Mouse (Mus musculus): ENCODE data around the gene Adam20. TPM values are rescaled to one million over a fixed set of nuclear protein-coding genes. Genes with fewer than 3 reads are reported as not detected.
A peak's percentile ranks its signal among the peaks of the same experiment; 100 is the strongest.
"Not testable (repeated sequence)": the region's sequence is repeated elsewhere in the genome, so short reads cannot be mapped to it uniquely, and the experiment has no call there.

The Adam20 gene
- polyA plus RNA-seq (2012; rRNA removed): not detected in 2 replicates

DNA sequence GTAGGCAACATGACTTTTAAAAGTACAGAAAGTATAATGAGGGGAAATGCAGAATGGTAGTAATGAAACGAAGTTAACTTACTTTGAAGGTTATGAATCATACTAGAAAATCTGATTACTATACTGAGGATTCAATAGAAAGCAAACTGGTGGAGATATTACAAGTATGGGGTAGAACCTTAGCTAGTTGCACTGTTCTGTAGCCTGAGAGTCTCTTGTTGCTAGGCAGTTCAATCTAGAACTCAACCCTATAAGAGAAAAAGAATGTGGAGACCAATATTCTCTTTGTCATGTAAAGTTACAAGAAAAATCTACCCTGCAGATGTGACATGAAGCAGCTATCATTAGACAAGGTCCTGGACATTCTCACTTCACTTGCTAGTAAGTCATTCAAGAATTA lies at the start of gene Adam20:
Adam20 (plus strand) TSS at position 301 of the 400 bp plus-strand sequence.
- H3K36me3 ChIP-seq (ENCODE audit: control insufficient read depth, insufficient read depth, low read length); H3K4me1 ChIP-seq (ENCODE audit: control insufficient read depth, insufficient read depth, insufficient read length, low read length); H3K4me3 ChIP-seq (ENCODE audit: low read depth, low read length); H3K27me3 ChIP-seq (ENCODE audit: control insufficient read depth, insufficient read depth, low read length); H3K27ac ChIP-seq (ENCODE audit: insufficient read depth, low read depth, low read length): not testable (repeated sequence)
- 68% methylated on average over 1 of the region's 1 CpGs for WGBS

DNA sequence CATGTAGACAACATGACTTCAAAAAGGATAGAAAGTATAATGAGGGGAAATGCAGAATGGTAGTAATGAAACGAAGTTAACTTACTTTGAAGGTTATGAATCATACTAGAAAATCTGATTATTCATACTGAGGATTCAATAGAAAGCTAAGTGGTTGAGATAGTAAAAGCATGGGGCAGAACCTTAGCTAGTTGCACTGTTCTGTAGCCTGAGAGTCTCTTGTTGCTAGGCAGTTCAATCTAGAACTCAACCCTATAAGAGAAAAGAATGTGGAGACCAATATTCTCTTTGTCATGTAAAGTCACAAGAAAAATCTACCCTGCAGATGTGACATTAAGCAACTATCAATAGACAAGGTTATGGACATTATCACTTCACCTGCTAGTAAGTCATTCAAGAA lies 41.2 kb upstream of the Adam20 start, which contains the start of gene Adam25:
Adam25 (plus strand) TSS at position 301 of the 400 bp plus-strand sequence.
- not testable (repeated sequence) for H3K4me3 ChIP-seq (ENCODE audit: low read depth, low read length); H3K36me3 ChIP-seq (ENCODE audit: control insufficient read depth, insufficient read depth, low read length); H3K4me1 ChIP-seq (ENCODE audit: control insufficient read depth, insufficient read depth, insufficient read length, low read length); H3K27ac ChIP-seq (ENCODE audit: insufficient read depth, low read depth, low read length); H3K27me3 ChIP-seq (ENCODE audit: control insufficient read depth, insufficient read depth, low read length)
- WGBS: 47% methylated on average over 1 of the region's 1 CpGs

DNA sequence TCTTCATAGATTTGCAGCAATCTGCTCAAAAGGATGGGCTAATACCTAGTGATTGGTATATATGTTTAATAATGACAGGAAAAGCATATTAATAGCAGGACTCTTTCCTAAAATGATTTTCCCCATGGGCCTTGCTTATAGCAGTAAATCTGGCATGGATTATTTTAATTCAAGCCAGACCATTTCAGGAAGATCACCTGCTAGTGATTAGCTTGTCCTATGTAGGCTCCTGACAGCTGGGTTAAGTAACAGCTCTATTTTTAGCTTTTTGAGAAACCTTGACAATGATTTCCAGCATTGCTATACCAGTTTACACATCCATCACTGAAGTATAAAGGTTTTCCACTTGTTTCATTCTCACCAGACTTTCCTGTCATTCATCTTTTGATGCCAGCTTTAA lies 9.8 kb upstream of the Adam20 start:
- Histone ChIP-seq H3K4me3 (ENCODE audit: low read depth, low read length) (no peak overlapping the region), H3K27me3 (ENCODE audit: control insufficient read depth, insufficient read depth, low read length) (no peaks in the 10 kb centered on the region), H3K36me3 (ENCODE audit: control insufficient read depth, insufficient read depth, low read length) (no peaks in the 10 kb centered on the region), H3K4me1 (ENCODE audit: control insufficient read depth, insufficient read depth, insufficient read length, low read length) (no peaks in the 10 kb centered on the region), H3K27ac (ENCODE audit: insufficient read depth, low read depth, low read length) (no peak overlapping the region)
- TF ChIP-seq POLR2A (IDR thresholded peaks at IDR 0.05; ENCODE audit: low read depth, low read length): no peak
- no peak for TF ChIP-seq CTCF (IDR thresholded peaks at IDR 0.05; ENCODE audit: extremely low read depth, insufficient read length, insufficient replicate concordance, low read depth, low read length)

DNA sequence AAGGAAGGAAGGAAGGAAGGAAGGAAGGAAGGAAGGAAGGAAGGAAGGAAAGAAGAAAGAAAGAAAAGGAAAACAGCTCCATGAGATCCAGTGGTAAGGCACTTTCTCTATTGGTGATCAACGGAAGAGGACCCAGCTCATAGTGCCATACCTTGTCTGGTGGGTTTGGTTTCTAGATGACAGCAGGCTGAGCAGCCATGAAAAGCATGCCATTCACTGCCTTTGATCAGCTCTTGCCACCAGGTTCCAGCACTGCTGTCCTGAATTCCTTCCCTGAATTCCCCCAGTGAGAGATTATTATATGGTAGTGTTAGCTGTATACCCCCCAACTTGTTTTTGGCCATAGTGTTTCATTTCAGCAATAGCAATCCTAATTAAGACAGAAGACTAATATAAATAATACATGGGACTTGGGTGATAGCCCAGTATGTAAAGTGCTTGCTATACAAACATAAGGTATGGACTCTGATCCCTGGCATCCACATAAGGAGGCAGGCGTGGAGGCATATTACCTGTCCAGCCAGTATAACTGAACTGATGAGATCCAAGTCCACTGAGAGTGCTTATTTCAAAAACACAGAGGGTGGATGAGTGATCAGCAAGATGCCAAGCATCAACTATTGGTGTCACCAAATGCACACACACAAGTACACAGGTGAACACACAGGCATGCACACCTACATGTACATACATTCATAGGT lies 10.5 kb downstream of the Adam20 start:
- H3K27me3 ChIP-seq (ENCODE audit: control insufficient read depth, insufficient read depth, low read length): no peaks in the 10 kb centered on the region
- H3K4me3 ChIP-seq (ENCODE audit: low read depth, low read length): no peak overlapping the region
- peak overlapping the region; percentile 81 for H3K27ac ChIP-seq (ENCODE audit: insufficient read depth, low read depth, low read length)
- TF ChIP-seq POLR2A (IDR thresholded peaks at IDR 0.05; ENCODE audit: low read depth, low read length): no peak
- no peak for TF ChIP-seq CTCF (IDR thresholded peaks at IDR 0.05; ENCODE audit: extremely low read depth, insufficient read length, insufficient replicate concordance, low read depth, low read length)
- WGBS: 29% methylated on average over 2 of the region's 2 CpGs
- H3K36me3 ChIP-seq (ENCODE audit: control insufficient read depth, insufficient read depth, low read length): no peaks in the 10 kb centered on the region
- H3K4me1 ChIP-seq (ENCODE audit: control insufficient read depth, insufficient read depth, insufficient read length, low read length): peaks cover 3% of the 10 kb centered on the region; the same call in 1 of the 2 replicates

Other genes with a start within 250 kb of the Adam20 start
- not detected in 2 replicates for gene Adam24, start 118.2 kb upstream of the Adam20 start, polyA plus RNA-seq (2012; rRNA removed)
- not detected in 2 replicates for gene Adam25, start 41.1 kb upstream of the Adam20 start, polyA plus RNA-seq (2012; rRNA removed)
- gene Adam39, start 29.7 kb downstream of the Adam20 start, polyA plus RNA-seq (2012; rRNA removed): not detected in 2 replicates